Mouse (Mus musculus) bone marrow, adult 2 months (tissue): ENCODE measurements around the gene Ntrk3.

Experiments
- CTCF ChIP-seq: fragments of 200-500 bp; IDR thresholded peaks from 2 replicates; pipeline ENCODE4 v1.5.1; 2011; ENCODE audit warnings: low read length, control low read depth; ENCODE audit not compliant: control insufficient read depth, insufficient read depth
- POLR2A ChIP-seq: fragments of 200-500 bp; IDR thresholded peaks from 2 replicates; pipeline ENCODE4 v1.6.1; 2011; ENCODE audit warnings: low read depth, mild to moderate bottlenecking, control low read depth, low read length, borderline replicate concordance; ENCODE audit not compliant: control insufficient read depth

DNA sequence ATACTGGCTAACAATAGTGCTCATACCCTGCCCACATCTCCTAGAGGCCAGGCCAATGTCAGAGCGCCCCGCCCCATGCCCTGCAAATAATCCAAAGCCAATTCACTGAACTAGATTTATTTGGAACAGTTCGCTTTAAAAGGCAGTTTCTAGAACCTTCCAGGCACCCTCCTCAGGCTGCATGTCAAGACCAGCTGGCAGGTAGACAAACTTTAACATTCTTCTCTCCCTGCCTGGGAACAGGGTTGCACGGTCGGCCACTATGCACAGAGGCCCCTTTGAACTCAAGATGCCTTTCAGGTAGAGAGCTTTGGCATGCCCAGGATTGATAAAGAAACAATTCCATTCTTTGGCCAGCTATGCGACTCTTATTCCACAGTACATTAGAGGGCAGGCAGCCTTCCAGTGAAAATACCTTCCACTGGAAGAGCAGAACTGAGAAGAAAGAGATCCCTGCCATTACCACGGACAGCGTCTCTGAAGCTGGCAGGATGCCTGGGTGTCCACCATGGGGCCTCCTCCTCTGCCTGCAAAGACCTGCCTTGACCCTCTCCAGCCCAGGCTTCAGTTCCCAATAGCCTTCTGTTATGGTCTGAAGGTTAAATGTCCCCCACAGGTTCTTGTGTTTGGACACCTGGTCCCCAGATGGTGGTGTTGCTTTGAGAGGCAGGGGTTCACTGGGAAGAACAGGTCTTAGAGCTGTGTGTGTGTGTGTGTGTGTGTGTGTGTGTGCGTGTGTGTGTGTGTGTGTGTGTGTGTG is 298.3 kb downstream of the Ntrk3 start:
- TF ChIP-seq CTCF (no peak), POLR2A (no peak)
